Mouse (Mus musculus): ENCODE results near the gene Nt5c3b. TPM values are rescaled to one million over a fixed set of nuclear protein-coding genes. Genes with fewer than 3 reads are reported as not detected.

Gene Nt5c3b
- polyA plus RNA-seq, 1 experiment = 83.4 TPM

DNA sequence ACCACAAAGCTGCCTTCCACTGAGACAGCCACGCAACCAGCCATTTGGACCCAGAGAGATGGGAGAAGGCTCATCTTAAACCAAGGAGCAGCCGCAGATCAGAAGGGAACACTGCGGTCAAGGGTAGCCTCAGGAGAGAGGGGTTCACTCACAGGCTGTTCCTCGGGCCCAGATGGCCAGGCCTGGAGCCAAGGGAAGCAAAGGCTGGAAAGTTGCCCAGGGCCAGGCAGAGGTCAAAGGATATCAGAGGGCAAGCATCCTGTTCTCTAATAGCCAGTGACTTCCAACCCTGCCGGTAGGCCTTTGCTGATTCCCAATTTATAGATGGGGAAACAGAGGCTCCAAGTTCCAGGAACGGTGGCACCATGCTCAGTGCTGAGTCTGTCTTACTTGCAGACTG lies 53.0 kb downstream of the Nt5c3b start:
- TF ChIP-seq CEBPB (IDR thresholded peaks at IDR 0.05; ENCODE audit: low read depth) = no peak
- TF ChIP-seq MAX (IDR thresholded peaks at IDR 0.05) = no peak
- no peak for TF ChIP-seq MYOG (IDR thresholded peaks at IDR 0.05; ENCODE audit: control insufficient read depth, extremely low read depth, insufficient read length)
- no peak for TF ChIP-seq USF1 (IDR thresholded peaks at IDR 0.05; ENCODE audit: low read depth)
- TF ChIP-seq MYOD1 (IDR thresholded peaks at IDR 0.05; ENCODE audit: control insufficient read depth, insufficient read length, low read depth) = no peak
- TF ChIP-seq FOSL1 (IDR thresholded peaks at IDR 0.05; ENCODE audit: insufficient read depth, low read length, poor library complexity, severe bottlenecking) = no peak
- TF ChIP-seq CTCF (IDR thresholded peaks at IDR 0.05; ENCODE audit: control insufficient read depth, insufficient read depth, insufficient read length) = no peak
- peak overlapping the region; percentile 3 for H3ac ChIP-seq (ENCODE audit: control insufficient read depth, insufficient read length, low read depth)
- H3K79me2 ChIP-seq (ENCODE audit: control insufficient read depth, insufficient read depth) = peaks cover 77% of the 10 kb centered on the region
- no peaks in the 10 kb centered on the region for H3K27me3 ChIP-seq (ENCODE audit: control insufficient read depth, insufficient read depth, insufficient read length)
- H3K4me3 ChIP-seq (ENCODE audit: insufficient read depth, poor library complexity, severe bottlenecking) = no peak overlapping the region
- H3K79me3 ChIP-seq (ENCODE audit: low read depth) = peaks cover 49% of the 10 kb centered on the region
- peaks cover 30% of the 10 kb centered on the region for H3K36me3 ChIP-seq (ENCODE audit: control insufficient read depth, insufficient read depth)

DNA sequence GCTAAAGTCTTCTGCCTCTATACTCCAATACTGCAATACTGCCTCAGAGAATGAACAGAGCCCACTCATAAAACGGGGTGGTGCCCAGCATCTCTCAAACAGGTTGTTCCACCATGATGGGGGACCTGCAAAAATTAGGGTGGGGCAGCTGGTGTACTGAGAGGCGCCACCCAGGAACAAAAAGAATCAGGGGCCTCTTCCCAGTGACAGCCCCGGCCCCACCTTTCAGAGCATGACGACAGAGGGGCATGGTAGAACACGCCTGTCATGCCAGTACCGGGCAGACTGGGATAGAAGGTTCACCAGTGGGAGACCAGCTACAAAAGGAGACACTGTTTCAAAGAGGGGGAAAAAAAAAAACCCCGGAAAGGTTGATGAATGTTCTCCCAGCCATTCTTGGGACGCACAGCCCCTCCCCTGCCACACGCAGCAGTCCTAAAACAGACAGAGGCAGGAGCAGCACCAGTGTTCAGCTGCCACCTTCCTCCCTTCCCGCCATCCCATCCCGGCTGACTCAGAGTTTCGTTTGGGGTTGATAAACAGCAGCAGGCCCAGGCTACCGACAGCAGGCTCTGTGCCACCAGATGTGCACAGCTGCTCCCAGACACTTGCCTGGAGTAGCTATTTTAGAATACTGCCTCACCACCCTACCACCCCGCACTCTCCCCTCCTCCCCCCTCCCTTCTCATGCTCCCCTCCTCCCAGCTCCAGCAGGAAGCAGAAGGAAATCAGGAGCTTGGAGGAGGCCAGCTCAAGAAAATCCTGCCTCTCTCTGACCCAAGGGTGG lies 53.8 kb downstream of the Nt5c3b start:
- H3ac ChIP-seq (ENCODE audit: control insufficient read depth, insufficient read length, low read depth) = no peak overlapping the region
- H3K27me3 ChIP-seq (ENCODE audit: control insufficient read depth, insufficient read depth, insufficient read length) = no peaks in the 10 kb centered on the region
- TF ChIP-seq FOSL1 (IDR thresholded peaks at IDR 0.05; ENCODE audit: insufficient read depth, low read length, poor library complexity, severe bottlenecking) = peak; percentile 28
- TF ChIP-seq MYOD1 (IDR thresholded peaks at IDR 0.05; ENCODE audit: control insufficient read depth, insufficient read length, low read depth) = peak; percentile 88
- peak; percentile 70 for TF ChIP-seq MAX (IDR thresholded peaks at IDR 0.05)
- no peak for TF ChIP-seq CTCF (IDR thresholded peaks at IDR 0.05; ENCODE audit: control insufficient read depth, insufficient read depth, insufficient read length)
- peaks cover 69% of the 10 kb centered on the region for H3K79me2 ChIP-seq (ENCODE audit: control insufficient read depth, insufficient read depth)
- peaks cover 41% of the 10 kb centered on the region for H3K79me3 ChIP-seq (ENCODE audit: low read depth)
- H3K36me3 ChIP-seq (ENCODE audit: control insufficient read depth, insufficient read depth) = peaks cover 37% of the 10 kb centered on the region
- H3K4me3 ChIP-seq (ENCODE audit: insufficient read depth, poor library complexity, severe bottlenecking) = no peak overlapping the region

DNA sequence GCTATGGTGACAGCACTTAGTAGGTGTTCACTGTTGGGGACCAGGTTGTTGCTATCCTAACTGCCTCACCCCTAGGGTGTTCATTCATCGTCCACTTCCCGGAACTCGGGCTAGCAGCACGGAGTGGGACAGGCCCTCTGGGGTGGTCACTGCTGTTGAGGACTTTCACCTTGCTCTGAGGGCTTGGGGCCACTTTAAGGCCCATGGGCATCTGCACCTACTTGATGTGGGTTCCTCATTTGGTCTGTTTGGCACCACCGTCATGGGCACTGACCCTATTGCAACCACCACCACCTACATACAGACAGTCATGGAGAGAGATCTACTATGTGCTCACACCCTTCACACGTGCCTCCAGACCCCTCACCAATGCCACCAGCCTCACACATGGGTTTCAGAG lies 54.5 kb downstream of the Nt5c3b start:
- H3K4me3 ChIP-seq (ENCODE audit: insufficient read depth, poor library complexity, severe bottlenecking) = no peak overlapping the region
- H3K36me3 ChIP-seq (ENCODE audit: control insufficient read depth, insufficient read depth) = peaks cover 42% of the 10 kb centered on the region
- TF ChIP-seq FOSL1 (IDR thresholded peaks at IDR 0.05; ENCODE audit: insufficient read depth, low read length, poor library complexity, severe bottlenecking) (no peak), CEBPB (IDR thresholded peaks at IDR 0.05; ENCODE audit: low read depth) (no peak), MYOD1 (IDR thresholded peaks at IDR 0.05; ENCODE audit: control insufficient read depth, insufficient read length, low read depth) (no peak), MAX (IDR thresholded peaks at IDR 0.05) (no peak)
- peaks cover 62% of the 10 kb centered on the region for H3K79me2 ChIP-seq (ENCODE audit: control insufficient read depth, insufficient read depth)
- peaks cover 36% of the 10 kb centered on the region for H3K79me3 ChIP-seq (ENCODE audit: low read depth)
- no peak overlapping the region for H3ac ChIP-seq (ENCODE audit: control insufficient read depth, insufficient read length, low read depth)
- H3K27me3 ChIP-seq (ENCODE audit: control insufficient read depth, insufficient read depth, insufficient read length) = no peaks in the 10 kb centered on the region

DNA sequence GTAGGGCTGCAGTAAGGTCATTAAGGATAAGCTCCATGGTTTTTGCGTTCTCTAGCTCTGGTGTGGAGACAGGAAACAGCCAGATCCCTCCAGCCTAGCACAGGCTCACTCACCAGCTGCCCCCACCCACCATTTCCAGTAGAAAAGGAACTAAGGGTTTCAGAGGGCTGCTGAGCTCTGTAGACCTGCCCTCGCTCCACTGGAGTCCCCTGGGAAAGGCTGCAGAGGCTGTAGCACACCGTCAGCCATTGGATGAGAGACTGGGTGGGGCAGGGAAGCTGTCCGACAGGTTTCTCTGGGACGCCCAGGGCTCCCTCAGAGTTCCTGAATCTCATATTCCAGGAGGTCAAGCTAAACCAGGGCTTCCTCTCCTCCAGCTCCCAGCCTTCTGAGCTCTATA lies 55.0 kb downstream of the Nt5c3b start:
- Histone ChIP-seq H3K27me3 (ENCODE audit: control insufficient read depth, insufficient read depth, insufficient read length) (no peaks in the 10 kb centered on the region), H3K4me3 (ENCODE audit: insufficient read depth, poor library complexity, severe bottlenecking) (no peak overlapping the region), H3K36me3 (ENCODE audit: control insufficient read depth, insufficient read depth) (peaks cover 47% of the 10 kb centered on the region), H3K79me3 (ENCODE audit: low read depth) (peaks cover 34% of the 10 kb centered on the region), H3K79me2 (ENCODE audit: control insufficient read depth, insufficient read depth) (peaks cover 57% of the 10 kb centered on the region), H3ac (ENCODE audit: control insufficient read depth, insufficient read length, low read depth) (no peak overlapping the region)
- TF ChIP-seq FOSL1 (IDR thresholded peaks at IDR 0.05; ENCODE audit: insufficient read depth, low read length, poor library complexity, severe bottlenecking) (no peak), CEBPB (IDR thresholded peaks at IDR 0.05; ENCODE audit: low read depth) (no peak), MAX (IDR thresholded peaks at IDR 0.05) (no peak), MYOD1 (IDR thresholded peaks at IDR 0.05; ENCODE audit: control insufficient read depth, insufficient read length, low read depth) (no peak), USF1 (IDR thresholded peaks at IDR 0.05; ENCODE audit: low read depth) (no peak), CTCF (IDR thresholded peaks at IDR 0.05; ENCODE audit: control insufficient read depth, insufficient read depth, insufficient read length) (no peak), MYOG (IDR thresholded peaks at IDR 0.05; ENCODE audit: control insufficient read depth, extremely low read depth, insufficient read length) (no peak)

DNA sequence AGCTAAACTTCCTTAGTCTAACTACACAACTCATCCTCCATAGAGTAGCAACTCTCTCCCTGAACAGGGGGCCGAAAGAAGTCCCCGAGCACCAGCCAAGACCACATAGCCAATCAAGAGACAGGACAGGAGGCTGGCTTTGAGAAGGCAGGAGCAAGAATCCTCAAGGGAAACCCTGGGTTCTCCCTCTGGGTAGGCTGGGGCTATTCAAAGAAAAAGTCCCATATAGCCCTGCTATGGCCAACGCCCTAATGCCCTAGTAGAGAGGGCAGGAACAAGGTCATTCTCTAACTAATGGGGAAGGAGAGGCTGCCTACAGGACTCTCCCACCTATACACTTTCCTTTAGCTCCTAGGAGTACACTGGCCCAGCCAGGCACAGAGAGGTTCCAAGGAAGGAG lies 56.6 kb downstream of the Nt5c3b start:
- TF ChIP-seq MYOD1 (IDR thresholded peaks at IDR 0.05; ENCODE audit: control insufficient read depth, insufficient read length, low read depth) (no peak), CTCF (IDR thresholded peaks at IDR 0.05; ENCODE audit: control insufficient read depth, insufficient read depth, insufficient read length) (no peak), CEBPB (IDR thresholded peaks at IDR 0.05; ENCODE audit: low read depth) (no peak), MAX (IDR thresholded peaks at IDR 0.05) (no peak), FOSL1 (IDR thresholded peaks at IDR 0.05; ENCODE audit: insufficient read depth, low read length, poor library complexity, severe bottlenecking) (no peak), MYOG (IDR thresholded peaks at IDR 0.05; ENCODE audit: control insufficient read depth, extremely low read depth, insufficient read length) (no peak), USF1 (IDR thresholded peaks at IDR 0.05; ENCODE audit: low read depth) (no peak)
- no peaks in the 10 kb centered on the region for H3K27me3 ChIP-seq (ENCODE audit: control insufficient read depth, insufficient read depth, insufficient read length)
- no peak overlapping the region for H3ac ChIP-seq (ENCODE audit: control insufficient read depth, insufficient read length, low read depth)
- no peak overlapping the region for H3K4me3 ChIP-seq (ENCODE audit: insufficient read depth, poor library complexity, severe bottlenecking)
- peaks cover 61% of the 10 kb centered on the region for H3K36me3 ChIP-seq (ENCODE audit: control insufficient read depth, insufficient read depth)
- H3K79me2 ChIP-seq (ENCODE audit: control insufficient read depth, insufficient read depth) = peaks cover 41% of the 10 kb centered on the region
- peaks cover 24% of the 10 kb centered on the region for H3K79me3 ChIP-seq (ENCODE audit: low read depth)

DNA sequence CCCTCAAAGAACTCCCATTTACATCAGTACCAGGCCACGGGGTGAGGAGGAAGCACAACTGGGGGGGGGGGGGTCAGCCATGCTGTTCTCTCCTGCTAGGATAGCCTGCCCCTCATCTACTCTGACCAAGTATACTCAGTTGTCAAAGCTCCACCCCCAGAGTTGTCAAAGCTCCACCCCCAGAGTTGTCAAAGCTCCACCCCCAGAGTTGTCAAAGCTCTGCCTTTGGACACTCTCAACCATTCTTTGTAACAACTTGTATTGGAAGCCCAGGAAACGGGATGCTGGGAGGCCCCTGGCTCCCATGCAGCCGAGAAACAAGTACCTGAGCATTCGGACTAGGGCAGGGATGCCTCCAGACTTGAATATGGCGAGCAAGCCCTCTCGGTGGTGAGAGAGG lies 58.9 kb downstream of the Nt5c3b start:
- Histone ChIP-seq H3K27me3 (ENCODE audit: control insufficient read depth, insufficient read depth, insufficient read length) (no peaks in the 10 kb centered on the region), H3K79me2 (ENCODE audit: control insufficient read depth, insufficient read depth) (peaks cover 18% of the 10 kb centered on the region), H3K79me3 (ENCODE audit: low read depth) (peaks cover 12% of the 10 kb centered on the region), H3K36me3 (ENCODE audit: control insufficient read depth, insufficient read depth) (peaks cover 80% of the 10 kb centered on the region), H3K4me3 (ENCODE audit: insufficient read depth, poor library complexity, severe bottlenecking) (no peak overlapping the region), H3ac (ENCODE audit: control insufficient read depth, insufficient read length, low read depth) (no peak overlapping the region)
- TF ChIP-seq MAX (IDR thresholded peaks at IDR 0.05) (no peak), FOSL1 (IDR thresholded peaks at IDR 0.05; ENCODE audit: insufficient read depth, low read length, poor library complexity, severe bottlenecking) (no peak), CTCF (IDR thresholded peaks at IDR 0.05; ENCODE audit: control insufficient read depth, insufficient read depth, insufficient read length) (no peak), CEBPB (IDR thresholded peaks at IDR 0.05; ENCODE audit: low read depth) (no peak), MYOG (IDR thresholded peaks at IDR 0.05; ENCODE audit: control insufficient read depth, extremely low read depth, insufficient read length) (no peak), USF1 (IDR thresholded peaks at IDR 0.05; ENCODE audit: low read depth) (no peak), MYOD1 (IDR thresholded peaks at IDR 0.05; ENCODE audit: control insufficient read depth, insufficient read length, low read depth) (no peak)
